Mouse (Mus musculus) forebrain, embryonic 16.5 days (tissue): ENCODE measurements around the gene Mast4. TPM values are rescaled to one million over a fixed set of nuclear protein-coding genes. Genes with fewer than 3 reads are reported as not detected.

Experiments used
- ATAC-seq: fragments of 200-750 bp; cut with Nextera tagmentation; 2 replicates; pipeline ENCODE4 v1.8.0; 2017; ENCODE audit warnings: mild to moderate bottlenecking, moderate library complexity
- H3K27ac ChIP-seq: fragments of 300-500 bp; sonication (generic); 2 replicates; pipeline ENCODE4 v1.5.1; 2014; ENCODE audit warnings: low read length, control low read depth
- H3K27me3 ChIP-seq: fragments of 300-500 bp; sonication (generic); replicated peaks from 2 replicates; pipeline ENCODE4 v1.6.1; 2014; ENCODE audit warnings: low read length; ENCODE audit not compliant: control insufficient read depth, insufficient read depth
- H3K36me3 ChIP-seq: fragments of 300-500 bp; sonication (generic); 2 replicates; pipeline ENCODE4 v1.6.1; 2014; ENCODE audit not compliant: control insufficient read depth, insufficient read depth
- H3K4me1 ChIP-seq: fragments of 300-500 bp; sonication (generic); replicated peaks from 2 replicates; pipeline ENCODE4 v1.6.1; 2014; ENCODE audit warnings: low read length; ENCODE audit not compliant: control insufficient read depth, insufficient read depth
- H3K4me2 ChIP-seq: fragments of 300-500 bp; sonication (generic); 2 replicates; pipeline ENCODE4 v1.6.1; 2014; ENCODE audit warnings: mild to moderate bottlenecking, low read length, control low read depth
- H3K4me3 ChIP-seq: fragments of 300-500 bp; sonication (generic); replicated peaks from 2 replicates; pipeline ENCODE4 v1.5.1; 2014; ENCODE audit warnings: mild to moderate bottlenecking, low read length, control low read depth
- H3K9ac ChIP-seq: fragments of 300-500 bp; sonication (generic); replicated peaks from 2 replicates; pipeline ENCODE4 v1.6.1; 2014; ENCODE audit warnings: low read depth, low read length, control low read depth
- H3K9me3 ChIP-seq: fragments of 300-500 bp; sonication (generic); 2 replicates; pipeline ENCODE4 v1.6.1; 2016; ENCODE audit warnings: low read length; ENCODE audit not compliant: control insufficient read depth
- WGBS: fragments of 180-500 bp; shearing (Covaris S2); extraction: QIAGEN DNeasy Blood & Tissue Kit; methylation state at CpG from one replicate; pipeline ENCODE4 v1.1.7; 2014; 5-methylcytosine and 5-hydroxymethylcytosine counted together
- polyA plus RNA-seq: library from polyadenylated mRNA; unstranded; fragments of >200 nt; fragmentation: Nextera tagmentation; extraction: Ambion mirVana; gene quantifications from 2 replicates; pipeline ENCODE4 v1.2.1, GENCODE M21; 2015

Gene Mast4
- polyA plus RNA-seq, 1 experiment from 2014 or later = 15.7 TPM

GRCm38 (mm10) chr13:102875520-102875919, 458.8 kb downstream of the Mast4 start:
- H3K9me3 ChIP-seq = no peaks in the 10 kb centered on the region
- no peak overlapping the region for H3K4me3 ChIP-seq
- H3K27me3 ChIP-seq = no peaks in the 10 kb centered on the region
- no peak overlapping the region for H3K27ac ChIP-seq
- ATAC-seq = no peak
- no peak overlapping the region for H3K4me2 ChIP-seq
- WGBS = 70% methylated on average over 8 of the region's 8 CpGs
- H3K9ac ChIP-seq = no peak overlapping the region
- peaks cover 18% of the 10 kb centered on the region for H3K4me1 ChIP-seq
- no peaks in the 10 kb centered on the region for H3K36me3 ChIP-seq

DNA sequence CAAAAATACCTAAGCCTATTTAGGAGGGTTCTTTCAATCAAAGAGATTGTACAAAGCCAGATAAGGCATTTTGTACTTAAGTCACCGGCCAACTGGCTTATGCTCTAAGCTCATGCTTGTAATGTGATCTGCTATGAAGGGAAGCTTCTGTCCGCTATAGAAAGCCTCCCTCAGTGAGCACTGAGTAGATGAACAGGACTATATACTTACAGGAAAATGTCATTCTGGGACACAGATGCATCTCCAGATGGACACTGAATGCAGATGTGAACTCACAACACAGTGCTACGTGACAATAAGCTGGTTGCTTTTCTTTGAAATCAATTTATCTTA, 459.2 kb downstream of the Mast4 start:
- no peak overlapping the region for H3K4me2 ChIP-seq
- no peaks in the 10 kb centered on the region for H3K9me3 ChIP-seq
- ATAC-seq = peak; percentile 24; the same call in 1 of the 2 replicates
- H3K4me3 ChIP-seq = no peak overlapping the region
- H3K27ac ChIP-seq = peak overlapping the region; percentile 56; the same call in 1 of the 2 replicates
- no peaks in the 10 kb centered on the region for H3K36me3 ChIP-seq
- no peaks in the 10 kb centered on the region for H3K27me3 ChIP-seq
- no peak overlapping the region for H3K9ac ChIP-seq
- 49% methylated on average over 3 of the region's 3 CpGs for WGBS
- peaks cover 18% of the 10 kb centered on the region for H3K4me1 ChIP-seq

DNA sequence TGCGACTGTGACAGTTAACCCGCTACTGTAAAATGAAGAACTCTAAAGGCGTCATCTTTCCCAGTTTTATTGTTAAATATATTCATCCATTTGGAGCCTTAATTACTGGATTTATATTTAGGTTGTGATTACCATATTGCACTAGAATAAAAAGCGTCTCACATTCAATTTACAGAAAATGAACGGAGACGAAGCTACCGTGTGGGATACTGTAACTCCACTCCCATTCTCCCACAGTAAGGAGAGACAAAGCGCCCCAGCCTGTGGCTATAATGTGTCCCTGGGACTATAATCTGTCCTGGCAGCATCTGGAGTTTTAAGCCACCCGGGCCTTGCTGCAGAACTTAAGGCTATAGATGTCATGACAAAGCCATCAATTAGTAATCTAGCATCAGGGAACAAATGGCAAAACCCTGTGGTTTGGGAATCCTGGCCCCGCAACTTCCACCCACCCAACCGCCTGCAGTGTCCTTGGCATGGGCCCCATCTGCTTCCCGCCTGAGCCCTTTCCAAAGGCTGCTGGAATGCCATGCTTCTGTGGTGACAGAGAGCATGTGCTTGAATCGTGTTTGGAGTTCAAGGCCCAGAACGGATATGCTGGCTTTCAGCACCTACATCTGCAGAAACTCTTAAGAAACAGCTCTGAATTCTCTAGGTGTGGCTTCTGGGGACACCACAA, 459.7 kb downstream of the Mast4 start:
- peak overlapping the region; percentile 56 for H3K27ac ChIP-seq
- no peaks in the 10 kb centered on the region for H3K36me3 ChIP-seq
- H3K27me3 ChIP-seq = no peaks in the 10 kb centered on the region
- H3K4me3 ChIP-seq = no peak overlapping the region
- H3K4me2 ChIP-seq = no peak overlapping the region; the same call in 1 of the 2 replicates
- peak; percentile 65 for ATAC-seq
- WGBS = 42% methylated on average over 14 of the region's 14 CpGs
- H3K9me3 ChIP-seq = no peaks in the 10 kb centered on the region
- no peak overlapping the region for H3K9ac ChIP-seq
- H3K4me1 ChIP-seq = peaks cover 18% of the 10 kb centered on the region

- no peak overlapping the region for H3K4me3 ChIP-seq
- H3K9me3 ChIP-seq = 0 out of 2 replicates have a peak, but pooled peaks cover 2% of the 10 kb centered on the region
- H3K36me3 ChIP-seq = no peaks in the 10 kb centered on the region
- WGBS = 95% methylated on average over 5 of the region's 5 CpGs
- no peaks in the 10 kb centered on the region for H3K27me3 ChIP-seq
- no peak overlapping the region for H3K9ac ChIP-seq
- no peak overlapping the region for H3K4me2 ChIP-seq
- no peak for ATAC-seq
- peaks cover 18% of the 10 kb centered on the region for H3K4me1 ChIP-seq
- no peak overlapping the region for H3K27ac ChIP-seq
These were observed 460.8 kb downstream of the Mast4 start for GRCm38 (mm10) chr13:102873412-102874016.

DNA sequence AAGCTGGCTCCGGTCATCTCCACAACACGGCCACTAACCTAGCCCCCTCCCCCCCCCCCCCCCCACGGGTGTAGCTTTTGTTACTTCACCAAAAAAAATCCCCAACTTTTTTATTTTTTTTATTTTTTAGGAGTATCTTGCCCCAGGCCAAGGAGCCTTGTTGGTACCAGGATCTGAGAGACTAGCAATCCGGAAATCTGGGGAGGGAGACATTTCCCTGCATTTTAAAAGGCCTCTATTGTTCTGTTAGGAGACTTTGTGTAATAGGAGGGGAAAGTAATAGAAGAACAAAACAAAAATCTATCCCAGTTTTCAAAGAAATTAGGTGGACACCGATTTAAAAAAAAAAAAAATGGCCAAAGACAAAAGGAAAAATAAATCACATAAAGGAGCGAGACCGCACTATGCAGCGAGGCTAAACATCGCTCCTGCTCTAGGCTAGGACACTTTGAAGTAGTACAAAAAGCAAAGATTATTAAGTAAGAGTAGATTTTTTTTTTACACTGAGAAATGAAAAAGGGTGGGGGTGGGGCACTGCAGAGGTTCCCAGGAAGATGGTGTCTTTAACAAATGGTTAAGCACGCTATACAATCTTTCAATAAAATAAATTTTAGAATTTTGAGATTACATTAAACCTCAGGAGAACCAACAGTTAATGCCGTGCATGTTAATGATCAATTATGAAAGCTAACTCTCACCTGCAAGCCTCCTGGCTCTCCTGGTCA, 462.8 kb downstream of the Mast4 start:
- WGBS = 57% methylated on average over 11 of the region's 11 CpGs
- no peak for ATAC-seq
- no peak overlapping the region for H3K27ac ChIP-seq
- no peak overlapping the region for H3K4me2 ChIP-seq
- H3K27me3 ChIP-seq = no peaks in the 10 kb centered on the region
- no peak overlapping the region for H3K9ac ChIP-seq
- H3K4me3 ChIP-seq = no peak overlapping the region
- peaks cover 22% of the 10 kb centered on the region for H3K4me1 ChIP-seq
- no peaks in the 10 kb centered on the region for H3K36me3 ChIP-seq
- peaks cover 5% of the 10 kb centered on the region; the same call in 1 of the 2 replicates for H3K9me3 ChIP-seq

DNA sequence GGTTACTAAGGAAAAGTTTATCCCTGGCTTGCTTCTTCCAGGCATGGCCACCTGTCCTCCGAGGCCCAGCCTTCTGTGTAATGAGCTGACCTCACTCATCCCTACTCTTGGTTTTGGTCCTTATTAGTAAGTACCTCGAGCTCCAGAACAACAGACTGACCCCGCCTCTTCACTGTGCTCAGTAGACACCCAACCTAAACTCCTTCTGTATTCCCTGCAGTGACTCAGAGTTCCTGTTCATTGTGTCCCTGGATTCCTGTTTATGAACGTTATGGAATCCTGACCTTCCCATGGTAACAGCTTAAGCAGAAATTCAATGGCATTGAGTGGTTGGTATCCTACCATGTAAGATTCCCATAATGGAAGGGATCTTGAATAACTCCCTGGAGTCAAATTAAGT, 464.8 kb downstream of the Mast4 start:
- H3K9me3 ChIP-seq = peaks cover 5% of the 10 kb centered on the region; the same call in 1 of the 2 replicates
- no peak overlapping the region for H3K27ac ChIP-seq
- no peak overlapping the region for H3K9ac ChIP-seq
- H3K4me3 ChIP-seq = no peak overlapping the region
- H3K4me1 ChIP-seq = peaks cover 20% of the 10 kb centered on the region
- 85% methylated on average over 4 of the region's 4 CpGs for WGBS
- H3K4me2 ChIP-seq = no peak overlapping the region
- ATAC-seq = no peak
- no peaks in the 10 kb centered on the region for H3K27me3 ChIP-seq
- no peaks in the 10 kb centered on the region for H3K36me3 ChIP-seq

GRCm38 (mm10) chr13:102866816-102867215, 467.5 kb downstream of the Mast4 start:
- no peak overlapping the region for H3K4me3 ChIP-seq
- H3K9ac ChIP-seq = no peak overlapping the region
- H3K9me3 ChIP-seq = peaks cover 5% of the 10 kb centered on the region; the same call in 1 of the 2 replicates
- no peaks in the 10 kb centered on the region for H3K36me3 ChIP-seq
- H3K4me2 ChIP-seq = no peak overlapping the region
- ATAC-seq = no peak
- H3K27me3 ChIP-seq = no peaks in the 10 kb centered on the region
- H3K27ac ChIP-seq = no peak overlapping the region
- H3K4me1 ChIP-seq = peaks cover 16% of the 10 kb centered on the region

- Histone ChIP-seq H3K4me3 (no peak overlapping the region), H3K36me3 (no peaks in the 10 kb centered on the region), H3K9ac (no peak overlapping the region), H3K27ac (no peak overlapping the region), H3K9me3 (peaks cover 5% of the 10 kb centered on the region; the same call in 1 of the 2 replicates), H3K4me2 (peak overlapping the region; percentile 8; the same call in 1 of the 2 replicates), H3K27me3 (no peaks in the 10 kb centered on the region), H3K4me1 (peaks cover 16% of the 10 kb centered on the region)
- 14% methylated on average over 11 of the region's 11 CpGs for WGBS
- peak; percentile 92 for ATAC-seq
These were observed 468.1 kb downstream of the Mast4 start for GRCm38 (mm10) chr13:102865971-102866724.

DNA sequence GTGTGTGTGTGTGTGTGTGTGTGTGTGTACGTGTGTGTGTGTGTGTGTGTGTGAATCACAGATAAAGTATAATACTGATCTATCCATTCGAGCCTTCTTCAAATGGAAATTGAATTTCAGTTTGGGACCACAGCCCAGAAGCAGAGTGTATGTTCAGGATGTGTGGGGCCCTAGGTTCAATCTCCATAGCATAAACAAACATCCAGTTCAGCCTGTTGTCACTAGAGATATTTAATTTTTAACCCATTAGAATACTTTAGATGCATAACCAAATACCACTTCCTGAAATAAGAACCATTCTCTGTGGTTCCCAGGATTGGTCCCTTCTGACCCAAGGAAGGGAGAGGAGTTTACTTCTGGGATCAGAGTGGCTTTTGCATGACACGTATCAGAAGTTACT, 468.8 kb downstream of the Mast4 start:
- 51% methylated on average over 3 of the region's 3 CpGs for WGBS
- H3K27ac ChIP-seq = no peak overlapping the region
- H3K4me2 ChIP-seq = no peak overlapping the region
- H3K36me3 ChIP-seq = no peaks in the 10 kb centered on the region
- no peak overlapping the region for H3K9ac ChIP-seq
- H3K4me3 ChIP-seq = no peak overlapping the region
- peaks cover 16% of the 10 kb centered on the region for H3K4me1 ChIP-seq
- ATAC-seq = 0 out of 2 replicates have a peak, but pooled peaks have one; percentile 7
- H3K27me3 ChIP-seq = no peaks in the 10 kb centered on the region
- peaks cover 5% of the 10 kb centered on the region; the same call in 1 of the 2 replicates for H3K9me3 ChIP-seq
